Mouse (Mus musculus) ovary, postnatal 36 days (tissue): ENCODE results near the gene Srsf2.

Experiments used
- DNase-seq: peaks from one replicate; pipeline ENCODE4 v3.0.0; 2022; ENCODE audit warnings: low spot score, mixed read lengths

The Srsf2 gene

GRCm38 (mm10) chr11:116808811-116809395 is 44.0 kb downstream of the Srsf2 start:
- DNase-seq: no peak

- DNase-seq: peak; percentile 82
Observed at GRCm38 (mm10) chr11:116807938-116808606, 44.8 kb downstream of the Srsf2 start.

- DNase-seq: no peak
Observed at GRCm38 (mm10) chr11:116807526-116807925, 45.4 kb downstream of the Srsf2 start.

GRCm38 (mm10) chr11:116807116-116807515 is 45.8 kb downstream of the Srsf2 start:
- DNase-seq: no peak

GRCm38 (mm10) chr11:116806136-116807071 is 46.5 kb downstream of the Srsf2 start:
- no peak for DNase-seq

GRCm38 (mm10) chr11:116802709-116803108 is 50.2 kb downstream of the Srsf2 start:
- DNase-seq: no peak

- no peak for DNase-seq
Observed at GRCm38 (mm10) chr11:116801106-116801505, 51.8 kb downstream of the Srsf2 start.
